Mouse (Mus musculus): ENCODE measurements around the gene S100a1. TPM values are rescaled to one million over a fixed set of nuclear protein-coding genes. Genes with fewer than 3 reads are reported as not detected.

Gene S100a1
- polyA plus RNA-seq, 1 experiment from 2014 or later: 8.4 TPM

DNA sequence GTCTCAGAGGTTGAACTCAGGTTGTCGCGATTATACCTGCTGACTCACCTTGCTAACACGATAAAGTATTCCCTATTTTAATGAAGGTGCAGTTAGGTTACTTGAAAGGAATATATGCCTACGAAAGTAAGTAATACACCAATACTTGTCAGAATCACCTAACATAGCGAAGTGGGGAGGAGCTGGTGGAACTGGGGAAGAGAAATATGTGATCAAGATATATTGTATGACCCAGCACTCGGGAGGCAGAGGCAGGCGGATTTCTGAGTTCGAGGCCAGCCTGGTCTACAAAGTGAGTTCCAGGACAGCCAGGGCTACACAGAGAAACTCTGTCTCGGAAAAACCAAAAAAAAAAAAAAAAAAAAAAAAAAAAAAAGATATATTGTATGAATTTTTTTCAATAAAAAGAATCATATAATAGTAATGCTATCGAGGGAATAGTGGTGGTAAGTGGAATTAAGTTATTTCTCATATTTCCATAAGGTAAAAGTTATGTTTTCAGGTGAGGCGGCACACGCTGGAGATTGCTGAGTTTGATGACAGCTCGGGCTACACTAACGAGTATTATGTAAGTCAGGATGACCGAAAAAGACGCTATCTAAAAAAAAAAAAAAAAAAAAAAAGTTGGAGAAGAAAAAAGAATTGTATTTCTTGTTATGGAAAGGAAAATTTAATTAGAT lies 38.9 kb downstream of the S100a1 start:
- no peak overlapping the region for H3K27ac ChIP-seq
- H3K4me2 ChIP-seq: peak overlapping the region; percentile 34; the same call in 1 of the 2 replicates
- WGBS: 45% methylated on average over 16 of the region's 16 CpGs
- H3K4me3 ChIP-seq: peak overlapping the region; percentile 29
- H3K9me3 ChIP-seq: no peaks in the 10 kb centered on the region
- peak; percentile 33 for ATAC-seq (ENCODE audit: low FRiP score)
- H3K36me3 ChIP-seq: peaks cover 17% of the 10 kb centered on the region
- peaks cover 11% of the 10 kb centered on the region for H3K4me1 ChIP-seq (replicated peaks)
- no peaks in the 10 kb centered on the region for H3K27me3 ChIP-seq
- no peak overlapping the region for H3K9ac ChIP-seq

DNA sequence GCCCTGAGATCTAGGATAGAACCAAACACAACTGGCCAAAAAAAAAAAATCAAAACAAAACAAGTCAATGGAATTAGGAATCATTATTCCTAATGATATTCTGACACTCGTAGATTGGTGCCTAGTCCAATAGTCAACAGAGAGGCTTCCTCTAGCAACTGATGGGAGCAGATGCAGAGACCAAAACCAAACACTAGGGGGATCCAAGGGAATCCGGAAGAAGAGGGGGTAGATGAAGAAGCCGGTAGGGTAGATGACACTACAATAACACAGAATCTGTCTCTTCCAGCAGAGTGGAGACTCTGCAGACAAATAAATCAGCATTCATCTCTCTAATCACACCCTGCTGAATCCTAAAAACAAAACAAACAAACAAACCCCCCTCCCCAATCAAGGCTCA lies 42.0 kb downstream of the S100a1 start:
- Histone ChIP-seq H3K4me3 (no peak overlapping the region), H3K9ac (no peak overlapping the region), H3K9me3 (no peaks in the 10 kb centered on the region), H3K4me1 (replicated peaks) (peaks cover 5% of the 10 kb centered on the region), H3K27ac (no peak overlapping the region), H3K27me3 (peaks cover 13% of the 10 kb centered on the region), H3K4me2 (no peak overlapping the region), H3K36me3 (no peaks in the 10 kb centered on the region)
- 30% methylated on average over 3 of the region's 3 CpGs for WGBS
- ATAC-seq (ENCODE audit: low FRiP score): no peak

GRCm38 (mm10) chr3:90467618-90468300 lies 46.4 kb downstream of the S100a1 start:
- H3K4me1 ChIP-seq (replicated peaks): peaks cover 16% of the 10 kb centered on the region

GRCm38 (mm10) chr3:90466311-90466766 lies 47.9 kb downstream of the S100a1 start:
- Histone ChIP-seq H3K4me2 (peak overlapping the region; percentile 94), H3K9ac (peak overlapping the region; percentile 67), H3K9me3 (no peaks in the 10 kb centered on the region), H3K27ac (no peak overlapping the region), H3K4me1 (replicated peaks) (peaks cover 16% of the 10 kb centered on the region), H3K4me3 (peak overlapping the region; percentile 57), H3K27me3 (peaks cover 62% of the 10 kb centered on the region), H3K36me3 (no peaks in the 10 kb centered on the region)
- peak; percentile 14; the same call in 1 of the 2 replicates for ATAC-seq (ENCODE audit: low FRiP score)
- WGBS: under 1% methylated on average over 15 of the region's 15 CpGs

More at GRCm38 (mm10) chr3:90467618-90468300, 46.4 kb downstream of the S100a1 start:
- Histone ChIP-seq H3K27me3 (peaks cover 49% of the 10 kb centered on the region), H3K9me3 (no peaks in the 10 kb centered on the region), H3K4me2 (no peak overlapping the region), H3K9ac (no peak overlapping the region), H3K36me3 (no peaks in the 10 kb centered on the region), H3K4me3 (no peak overlapping the region), H3K27ac (no peak overlapping the region)
- ATAC-seq (ENCODE audit: low FRiP score): no peak
- WGBS: 96% methylated on average over 10 of the region's 10 CpGs

GRCm38 (mm10) chr3:90465686-90466310 lies 48.4 kb downstream of the S100a1 start, which contains the start of gene Npr1:
Gene Npr1 (minus strand): TSS chr3:90465866.
- ATAC-seq (ENCODE audit: low FRiP score): peak; percentile 67
- peaks cover 16% of the 10 kb centered on the region for H3K4me1 ChIP-seq (replicated peaks)
- 0% methylated on average over 32 of the region's 49 CpGs for WGBS

DNA sequence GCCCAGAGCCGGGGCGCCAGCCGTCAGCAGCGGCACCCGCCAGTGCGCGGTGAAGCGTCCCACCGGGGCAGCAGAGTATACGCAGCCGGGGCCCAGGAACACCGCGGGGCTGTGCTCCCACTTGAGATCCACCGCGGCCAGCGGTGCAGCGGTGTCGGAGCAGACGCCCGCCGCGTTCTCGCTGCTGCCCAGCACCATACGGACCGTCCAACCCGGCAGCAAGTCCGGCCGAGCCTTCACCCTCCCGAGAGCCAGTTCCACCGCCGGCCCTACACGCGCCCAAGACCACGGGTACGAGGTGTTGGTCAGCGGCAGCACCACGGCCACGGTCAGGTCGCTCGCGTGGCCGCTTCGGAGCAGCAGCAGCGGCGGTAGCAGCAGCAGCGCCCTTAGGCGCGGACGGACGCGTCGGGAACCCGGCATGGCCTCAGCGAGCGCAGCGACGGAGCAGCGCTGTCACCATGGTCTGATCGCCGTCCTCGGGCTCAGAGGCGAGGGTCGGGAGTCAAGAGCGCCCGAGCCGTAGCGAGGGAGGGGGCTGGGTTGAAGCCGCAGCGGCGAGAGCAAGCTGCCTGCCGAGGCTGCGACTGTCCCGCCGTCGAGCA lies 49.0 kb downstream of the S100a1 start:
- H3K4me1 ChIP-seq (replicated peaks): peaks cover 16% of the 10 kb centered on the region
- 2% methylated on average over 70 of the region's 75 CpGs for whole genome bisulfite sequencing
- peak; percentile 43 for ATAC-seq (ENCODE audit: low FRiP score)
- H3K9ac ChIP-seq: peak overlapping the region; percentile 67
- no peaks in the 10 kb centered on the region for H3K9me3 ChIP-seq
- H3K27ac ChIP-seq: no peak overlapping the region
- H3K4me2 ChIP-seq: peak overlapping the region; percentile 94
- peak overlapping the region; percentile 57 for H3K4me3 ChIP-seq
- H3K27me3 ChIP-seq: peaks cover 73% of the 10 kb centered on the region
- no peaks in the 10 kb centered on the region for H3K36me3 ChIP-seq

More at GRCm38 (mm10) chr3:90465686-90466310, 48.4 kb downstream of the S100a1 start, which contains the start of gene Npr1:
- Histone ChIP-seq H3K9ac (peak within 1 kb of the TSS; percentile 67), H3K36me3 (no peaks in the 10 kb centered on the region), H3K27me3 (peaks cover 67% of the 10 kb centered on the region), H3K4me3 (peak within 1 kb of the TSS; percentile 57), H3K9me3 (no peaks in the 10 kb centered on the region), H3K27ac (no peak within 1 kb of the TSS), H3K4me2 (peak within 1 kb of the TSS; percentile 94)

GRCm38 (mm10) chr3:90464552-90465080 lies 49.6 kb downstream of the S100a1 start:
- WGBS: 10% methylated on average over 37 of the region's 37 CpGs
- Histone ChIP-seq H3K4me1 (replicated peaks) (peaks cover 16% of the 10 kb centered on the region), H3K27ac (no peak overlapping the region), H3K9me3 (no peaks in the 10 kb centered on the region), H3K4me3 (peak overlapping the region; percentile 57), H3K36me3 (no peaks in the 10 kb centered on the region), H3K4me2 (peak overlapping the region; percentile 94), H3K9ac (peak overlapping the region; percentile 67), H3K27me3 (peaks cover 79% of the 10 kb centered on the region)
- peak; percentile 30 for ATAC-seq (ENCODE audit: low FRiP score)

DNA sequence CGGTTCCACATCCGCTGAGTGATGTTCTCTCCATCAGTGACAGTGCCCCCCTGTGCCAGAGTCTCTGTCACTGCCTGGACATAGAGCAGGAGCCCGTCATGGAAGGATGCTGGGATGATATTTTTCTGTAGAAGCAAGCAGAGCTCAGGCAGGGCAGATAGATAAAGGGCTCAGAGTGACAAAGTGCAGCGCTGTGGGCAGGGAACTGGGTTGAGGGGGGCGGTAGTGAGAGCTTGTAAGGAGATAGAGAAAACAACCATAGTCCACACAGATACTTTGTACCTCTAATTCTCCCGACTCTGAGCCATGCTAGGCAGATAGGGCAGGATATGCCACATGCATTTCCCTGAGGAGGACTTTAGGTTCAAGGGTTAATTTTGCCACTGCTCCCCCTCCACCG lies 51.6 kb downstream of the S100a1 start:
- Histone ChIP-seq H3K27me3 (peaks cover 72% of the 10 kb centered on the region), H3K9ac (no peak overlapping the region), H3K4me2 (no peak overlapping the region), H3K27ac (no peak overlapping the region), H3K4me3 (no peak overlapping the region), H3K4me1 (replicated peaks) (peaks cover 16% of the 10 kb centered on the region), H3K9me3 (no peaks in the 10 kb centered on the region), H3K36me3 (no peaks in the 10 kb centered on the region)
- no peak for ATAC-seq (ENCODE audit: low FRiP score)
- 24% methylated on average over 7 of the region's 7 CpGs for WGBS

DNA sequence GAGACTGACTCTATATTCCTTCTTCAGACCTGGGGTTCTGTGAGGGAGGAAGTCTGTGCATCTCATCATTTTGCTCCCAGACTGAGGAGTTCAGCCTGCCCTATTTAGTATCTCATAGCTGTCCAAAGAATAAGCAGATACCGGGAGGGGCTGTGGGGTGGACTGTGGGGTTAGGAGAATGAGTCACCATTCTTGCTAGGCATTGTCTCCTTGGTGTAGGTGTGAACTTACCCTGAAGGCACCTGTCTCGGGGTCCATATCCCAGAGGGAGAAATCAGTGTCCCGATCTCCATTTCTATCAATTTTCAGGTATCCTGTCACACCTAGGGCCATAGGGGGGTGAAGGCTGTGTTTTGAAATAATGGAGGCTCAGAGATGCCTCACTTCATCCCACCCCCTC lies 52.3 kb downstream of the S100a1 start:
- 93% methylated on average over 3 of the region's 3 CpGs for WGBS
- H3K27me3 ChIP-seq: peaks cover 73% of the 10 kb centered on the region
- H3K27ac ChIP-seq: no peak overlapping the region
- no peak overlapping the region for H3K4me2 ChIP-seq
- no peak overlapping the region for H3K9ac ChIP-seq
- H3K4me3 ChIP-seq: no peak overlapping the region
- ATAC-seq (ENCODE audit: low FRiP score): no peak
- no peaks in the 10 kb centered on the region for H3K9me3 ChIP-seq
- H3K36me3 ChIP-seq: no peaks in the 10 kb centered on the region
- H3K4me1 ChIP-seq (replicated peaks): peaks cover 16% of the 10 kb centered on the region

All from hindbrain, embryonic 13.5 days (tissue).